Mouse (Mus musculus): ENCODE data around the gene Olfr32. TPM values are rescaled to one million over a fixed set of nuclear protein-coding genes. Genes with fewer than 3 reads are reported as not detected.
"Not testable (repeated sequence)": the region's sequence is repeated elsewhere in the genome, so short reads cannot be mapped to it uniquely, and the experiment has no call there.

Olfr32 gene
- 0.05 TPM in 1 of 2 replicates, not detected in the other for polyA plus RNA-seq (2015; fragmentation: Nextera tagmentation; extraction: Ambion mirVana)

DNA sequence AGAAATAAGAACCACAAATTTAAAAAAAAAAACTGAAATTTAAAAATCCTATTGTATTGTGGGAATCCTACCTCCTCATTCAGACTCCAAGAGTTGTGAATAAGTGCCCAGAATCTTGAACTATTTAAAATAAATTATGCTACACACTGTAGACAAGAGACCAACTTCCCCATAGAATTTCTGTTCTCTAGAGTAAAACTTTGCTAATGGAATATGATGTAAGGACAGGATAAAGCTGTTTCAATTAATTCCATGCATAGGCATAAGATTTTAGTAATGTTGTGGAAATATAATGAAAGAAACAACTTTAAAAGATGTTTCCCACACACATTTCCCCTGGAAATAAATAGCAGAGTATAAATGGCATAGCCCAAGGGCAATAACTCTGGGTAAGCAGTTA is at the start of gene Olfr32:
Olfr32 (minus strand) TSS at position 101 of the 400 bp plus-strand sequence.
- H3K36me3 ChIP-seq: no peaks in the 10 kb centered on the region
- no peaks in the 10 kb centered on the region for H3K4me1 ChIP-seq
- no peaks in the 10 kb centered on the region for H3K9me3 ChIP-seq
- no peak for ATAC-seq (replicated peaks)
- H3K27ac ChIP-seq (replicated peaks): no peak within 1 kb of the TSS
- no peak within 1 kb of the TSS for H3K4me3 ChIP-seq
- no peaks in the 10 kb centered on the region for H3K27me3 ChIP-seq
- no peak within 1 kb of the TSS for H3K4me2 ChIP-seq (replicated peaks)
- no peak within 1 kb of the TSS for H3K9ac ChIP-seq (replicated peaks)

- not testable (repeated sequence) for H3K4me1 ChIP-seq; H3K4me2 ChIP-seq (replicated peaks); H3K9ac ChIP-seq (replicated peaks); H3K4me3 ChIP-seq; H3K36me3 ChIP-seq; H3K27me3 ChIP-seq; H3K27ac ChIP-seq (replicated peaks); ATAC-seq (replicated peaks); H3K9me3 ChIP-seq
- no CpG with 5 or more reads among the region's 5 CpGs for WGBS
Observed at GRCm38 (mm10) chr2:90187082-90187481, 45.0 kb upstream of the Olfr32 start.

GRCm38 (mm10) chr2:90186082-90186481 is 44.0 kb upstream of the Olfr32 start:
- not testable (repeated sequence) for ATAC-seq (replicated peaks); H3K4me2 ChIP-seq (replicated peaks)

DNA sequence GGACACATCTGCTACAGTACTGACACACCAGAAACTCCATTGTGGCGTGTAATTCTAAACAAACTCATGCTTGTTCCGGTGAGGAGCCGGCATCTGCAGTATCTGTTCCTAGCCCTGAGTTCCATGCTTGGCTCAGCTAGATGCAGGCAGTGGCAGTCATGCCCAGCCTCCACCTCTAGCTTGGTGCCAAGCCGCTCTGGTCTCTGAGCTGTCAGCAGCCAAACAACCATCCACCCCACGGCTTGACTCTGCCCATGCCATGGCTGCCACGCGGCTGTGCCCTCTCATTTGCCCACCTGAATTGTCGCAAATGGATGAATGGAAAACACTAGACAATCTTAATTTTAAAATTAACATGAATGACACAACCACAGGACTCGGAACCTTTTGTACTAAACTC is 11.8 kb upstream of the Olfr32 start:
- Histone ChIP-seq H3K36me3 (no peaks in the 10 kb centered on the region), H3K9me3 (no peaks in the 10 kb centered on the region), H3K4me1 (no peaks in the 10 kb centered on the region), H3K9ac (replicated peaks) (no peak overlapping the region), H3K27ac (replicated peaks) (no peak overlapping the region), H3K4me2 (replicated peaks) (no peak overlapping the region), H3K4me3 (no peak overlapping the region), H3K27me3 (no peaks in the 10 kb centered on the region)
- no peak for ATAC-seq (replicated peaks)
- WGBS: 93% methylated on average over 9 of the region's 9 CpGs

More at GRCm38 (mm10) chr2:90186082-90186481, 44.0 kb upstream of the Olfr32 start:
- H3K36me3 ChIP-seq; H3K9me3 ChIP-seq; H3K9ac ChIP-seq (replicated peaks); H3K27ac ChIP-seq (replicated peaks); H3K27me3 ChIP-seq; H3K4me1 ChIP-seq; H3K4me3 ChIP-seq: not testable (repeated sequence)
- no CpG with 5 or more reads among the region's 4 CpGs for WGBS

DNA sequence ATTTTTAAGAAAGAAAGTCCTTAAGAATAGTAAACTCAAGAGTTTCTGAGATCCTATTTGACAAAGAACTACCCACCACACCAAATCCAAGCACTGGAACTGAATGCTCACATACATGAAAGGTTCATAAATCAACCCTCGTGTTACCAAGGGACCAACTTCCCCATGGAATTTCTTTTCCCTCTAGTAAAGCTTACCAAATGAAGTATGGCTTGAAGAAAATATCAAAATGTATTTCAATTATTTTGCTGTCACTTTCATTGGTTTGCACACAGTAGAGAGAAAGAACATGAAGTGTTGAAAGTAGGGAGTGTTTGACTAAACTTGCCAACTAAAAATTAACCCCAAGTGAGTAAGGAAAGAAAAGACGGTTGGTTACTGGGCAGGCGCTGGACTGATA is 10.9 kb upstream of the Olfr32 start, which contains the start of gene Olfr1270:
Olfr1270 (minus strand) TSS at position 101 of the 400 bp plus-strand sequence.
- no peak within 1 kb of the TSS for H3K4me2 ChIP-seq (replicated peaks)
- no peaks in the 10 kb centered on the region for H3K27me3 ChIP-seq
- ATAC-seq (replicated peaks): no peak
- 89% methylated on average over 3 of the region's 3 CpGs for WGBS
- H3K4me1 ChIP-seq: no peaks in the 10 kb centered on the region
- no peak within 1 kb of the TSS for H3K4me3 ChIP-seq
- H3K9ac ChIP-seq (replicated peaks): no peak within 1 kb of the TSS
- no peak within 1 kb of the TSS for H3K27ac ChIP-seq (replicated peaks)
- H3K9me3 ChIP-seq: no peaks in the 10 kb centered on the region
- H3K36me3 ChIP-seq: no peaks in the 10 kb centered on the region

DNA sequence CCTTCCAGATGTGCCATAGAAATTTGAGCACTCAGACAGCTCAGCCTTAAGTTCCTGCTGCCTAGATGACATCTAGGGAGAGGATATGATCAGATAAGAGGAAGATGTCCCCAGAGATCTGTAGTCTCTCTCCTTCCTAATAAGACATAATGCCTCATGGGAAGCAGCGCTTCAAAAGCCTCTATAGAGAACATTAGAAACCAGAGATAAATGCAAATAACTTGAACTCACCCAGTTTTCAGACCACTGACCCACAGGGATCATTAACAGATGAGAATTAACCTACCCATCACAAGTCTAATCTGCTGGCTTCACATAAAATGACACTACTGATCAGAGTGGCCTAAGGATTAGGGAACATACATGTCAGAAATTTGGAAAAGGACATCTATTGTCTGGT is 20.8 kb downstream of the Olfr32 start, which contains the start of gene Olfr1269:
Olfr1269 (minus strand) TSS at position 101 of the 400 bp plus-strand sequence.
- no peaks in the 10 kb centered on the region for H3K36me3 ChIP-seq
- H3K9me3 ChIP-seq: no peaks in the 10 kb centered on the region
- H3K27ac ChIP-seq (replicated peaks): no peak within 1 kb of the TSS
- H3K4me3 ChIP-seq: no peak within 1 kb of the TSS
- no peak within 1 kb of the TSS for H3K9ac ChIP-seq (replicated peaks)
- H3K27me3 ChIP-seq: no peaks in the 10 kb centered on the region
- 94% methylated on average over 1 of the region's 1 CpGs for WGBS
- H3K4me1 ChIP-seq: no peaks in the 10 kb centered on the region
- ATAC-seq (replicated peaks): no peak
- H3K4me2 ChIP-seq (replicated peaks): no peak within 1 kb of the TSS

Other genes with a start within 250 kb of the Olfr32 start
- not detected in 2 replicates for gene Olfr1258, start 215.0 kb downstream of the Olfr32 start, polyA plus RNA-seq (2015; fragmentation: Nextera tagmentation; extraction: Ambion mirVana)
- gene Olfr1259, start 193.6 kb downstream of the Olfr32 start, polyA plus RNA-seq (2015; fragmentation: Nextera tagmentation; extraction: Ambion mirVana): not detected in 2 replicates
- not detected in 2 replicates for gene Olfr1260, start 168.0 kb downstream of the Olfr32 start, polyA plus RNA-seq (2015; fragmentation: Nextera tagmentation; extraction: Ambion mirVana)
- not detected in 2 replicates for gene Olfr1261, start 151.1 kb downstream of the Olfr32 start, polyA plus RNA-seq (2015; fragmentation: Nextera tagmentation; extraction: Ambion mirVana)
- gene Olfr1262, start 142.2 kb downstream of the Olfr32 start, polyA plus RNA-seq (2015; fragmentation: Nextera tagmentation; extraction: Ambion mirVana): not detected in 2 replicates
- gene Olfr1263, start 130.2 kb downstream of the Olfr32 start, polyA plus RNA-seq (2015; fragmentation: Nextera tagmentation; extraction: Ambion mirVana): not detected in 2 replicates
- gene Olfr1264, start 116.7 kb downstream of the Olfr32 start, polyA plus RNA-seq (2015; fragmentation: Nextera tagmentation; extraction: Ambion mirVana): not detected in 2 replicates
- not detected in 2 replicates for gene Olfr1265, start 107.0 kb downstream of the Olfr32 start, polyA plus RNA-seq (2015; fragmentation: Nextera tagmentation; extraction: Ambion mirVana)
- gene Olfr140, start 78.7 kb downstream of the Olfr32 start, polyA plus RNA-seq (2015; fragmentation: Nextera tagmentation; extraction: Ambion mirVana): not detected in 2 replicates
- not detected in 2 replicates for gene Olfr1269, start 20.9 kb downstream of the Olfr32 start, polyA plus RNA-seq (2015; fragmentation: Nextera tagmentation; extraction: Ambion mirVana)
- gene Olfr1270, start 10.8 kb upstream of the Olfr32 start, polyA plus RNA-seq (2015; fragmentation: Nextera tagmentation; extraction: Ambion mirVana): 0.04 TPM in 1 of 2 replicates, not detected in the other
- not detected in 2 replicates for gene Olfr1506, start 82.2 kb upstream of the Olfr32 start, polyA plus RNA-seq (2015; fragmentation: Nextera tagmentation; extraction: Ambion mirVana)
- gene Olfr142, start 115.3 kb upstream of the Olfr32 start, polyA plus RNA-seq (2015; fragmentation: Nextera tagmentation; extraction: Ambion mirVana): not detected in 2 replicates
- gene Olfr1271, start 128.7 kb upstream of the Olfr32 start, polyA plus RNA-seq (2015; fragmentation: Nextera tagmentation; extraction: Ambion mirVana): not detected in 2 replicates
- not detected in 2 replicates for gene Olfr1272, start 150.5 kb upstream of the Olfr32 start, polyA plus RNA-seq (2015; fragmentation: Nextera tagmentation; extraction: Ambion mirVana)
- not detected in 2 replicates for gene Gm13769, start 179.9 kb upstream of the Olfr32 start, polyA plus RNA-seq (2015; fragmentation: Nextera tagmentation; extraction: Ambion mirVana)